1 mouse cellular context compared by ENCODE assay signal in the genomic region with DNA sequence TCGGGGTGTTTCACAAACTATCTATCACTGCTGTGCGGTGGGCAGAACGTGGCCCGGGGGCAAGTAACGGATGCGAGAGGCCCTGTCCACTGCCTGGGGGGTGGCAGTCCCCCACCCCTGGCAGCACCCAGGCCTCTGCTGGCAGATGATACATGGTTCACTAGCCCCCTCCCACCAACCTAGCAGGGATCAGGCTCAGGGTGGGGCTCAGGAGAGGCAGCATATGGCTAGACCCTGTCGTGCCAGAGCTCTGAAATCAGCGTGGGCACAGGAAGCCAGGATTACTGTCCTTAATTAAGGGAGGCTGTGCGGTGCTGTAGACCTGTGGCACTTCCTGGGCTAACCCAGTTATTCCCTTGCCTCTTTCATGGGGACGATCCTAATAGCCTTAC.
TF ChIP-seq lines count a peak whose summit lies in the region.

No protein-coding gene starts in this region.

TF ChIP-seq in MEL, 35 proteins besides CTCF, POLR2A, EP300 and RAD21 (continued from another document):
- TF ChIP-seq RCOR1 (IDR thresholded peaks at IDR 0.05; ENCODE audit: low read depth, low read length) = no peak
- no peak for TF ChIP-seq ZNF384 (IDR thresholded peaks at IDR 0.05; ENCODE audit: low read depth, low read length)
- no peak for TF ChIP-seq GABPA (IDR thresholded peaks at IDR 0.05; ENCODE audit: low read depth, low read length)
- TF ChIP-seq E2F4 (IDR thresholded peaks at IDR 0.05; ENCODE audit: borderline replicate concordance, low read depth, low read length) = no peak
- no peak for TF ChIP-seq CHD1 (IDR thresholded peaks at IDR 0.05; ENCODE audit: low read depth, low read length)
- TF ChIP-seq SMC3 (IDR thresholded peaks at IDR 0.05; ENCODE audit: low read depth, low read length) = no peak
- TF ChIP-seq BHLHE40 (IDR thresholded peaks at IDR 0.05; ENCODE audit: borderline replicate concordance, low read depth, low read length) = no peak
- no peak for TF ChIP-seq NELFE (IDR thresholded peaks at IDR 0.05; ENCODE audit: low read depth, low read length)
